Mouse (Mus musculus): ENCODE data around the gene Mmp14.

DNA sequence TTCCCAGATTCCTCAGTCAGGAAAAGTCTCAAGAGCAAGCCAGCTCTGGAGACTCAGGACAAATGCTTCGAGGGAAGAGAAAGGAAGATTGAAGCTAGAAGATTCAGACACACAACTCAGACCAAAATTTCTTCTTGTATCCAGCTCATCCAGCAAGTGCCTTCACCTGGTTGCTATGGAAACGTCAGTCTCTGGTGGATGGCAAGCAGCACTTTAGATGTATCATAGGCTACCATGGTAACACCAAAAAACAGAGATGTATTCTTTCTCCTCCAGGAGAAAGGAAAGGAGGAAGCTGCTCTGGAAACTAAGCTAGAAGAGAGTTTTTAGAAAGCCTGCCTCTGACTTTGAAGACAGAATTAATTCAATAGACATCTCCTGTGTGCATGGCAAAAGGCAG, 56.3 kb downstream of the Mmp14 start:
- TF ChIP-seq CTCF (IDR thresholded peaks at IDR 0.05; ENCODE audit: low read depth) (no peak), EP300 (IDR thresholded peaks at IDR 0.05; ENCODE audit: low read depth) (no peak)
